Mouse (Mus musculus) telencephalon, adult 2 months (tissue): Measurements from ENCODE around the gene Hbq1a.

Experiments used
- DNase-seq: peaks from one replicate; pipeline ENCODE4 v3.0.0-alpha.2; 2011; ENCODE audit warnings: low read depth, low spot score

The Hbq1a gene

DNA sequence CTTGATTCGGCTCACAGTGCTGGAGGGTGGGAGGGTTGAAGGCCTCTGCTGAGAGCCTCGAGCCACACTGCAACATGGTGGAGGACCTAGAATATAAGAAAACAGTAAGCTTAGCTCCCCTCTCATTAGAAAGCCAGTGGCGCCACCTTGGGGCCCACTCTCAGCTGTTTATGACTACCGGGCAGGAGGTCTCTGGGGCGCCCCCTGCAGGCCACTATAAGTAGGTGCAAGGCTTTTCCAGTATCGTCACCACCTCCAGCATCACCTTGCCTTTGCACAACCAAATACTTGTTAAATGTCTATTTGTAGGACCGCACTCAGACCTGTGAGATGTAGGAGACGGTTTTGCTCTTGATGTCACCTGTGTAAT is 21.3 kb downstream of the Hbq1a start:
- DNase-seq: no peak

- DNase-seq: no peak
Observed at GRCm38 (mm10) chr11:32324609-32325008, 24.7 kb downstream of the Hbq1a start.

- DNase-seq: no peak
Observed at GRCm38 (mm10) chr11:32331075-32331474, 31.2 kb downstream of the Hbq1a start.

DNA sequence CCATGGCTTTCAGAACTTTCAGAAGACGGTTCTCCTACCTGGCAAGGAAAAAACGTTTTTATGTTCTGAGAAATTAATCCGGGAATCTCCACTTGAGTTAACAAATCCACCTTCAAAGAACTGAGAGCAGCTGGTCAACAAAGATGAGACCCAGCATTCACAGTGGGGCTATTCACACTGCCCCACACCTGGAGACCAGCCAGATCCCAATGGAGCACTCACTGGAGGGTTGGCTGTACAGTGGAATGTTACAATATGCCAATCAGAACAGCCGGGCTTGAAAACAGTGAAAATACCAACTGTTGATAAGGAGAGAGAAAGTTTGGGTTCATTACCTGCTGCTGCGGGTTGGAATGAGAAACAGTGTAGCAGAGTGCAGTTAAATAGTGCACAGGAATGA is 32.0 kb downstream of the Hbq1a start:
- DNase-seq: no peak

DNA sequence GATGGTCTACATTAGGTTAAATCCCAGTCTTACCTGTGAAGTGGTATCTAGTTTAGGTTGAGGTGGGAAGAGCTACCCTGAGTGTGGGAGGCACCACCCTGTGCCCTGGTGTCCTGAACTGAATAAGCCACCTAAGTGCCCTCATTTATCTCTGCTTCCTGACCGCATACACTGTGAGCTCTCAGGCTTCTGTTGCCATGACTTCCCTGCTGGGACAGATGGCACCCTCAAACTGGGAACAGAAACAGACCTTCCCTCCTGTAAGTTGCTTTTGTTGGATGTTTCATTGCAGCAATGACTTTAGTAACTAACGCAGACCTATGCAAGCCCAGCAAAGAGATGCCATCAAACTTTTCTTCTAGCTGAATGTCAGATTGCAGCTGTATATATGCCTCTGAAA is 33.4 kb downstream of the Hbq1a start:
- no peak for DNase-seq

DNA sequence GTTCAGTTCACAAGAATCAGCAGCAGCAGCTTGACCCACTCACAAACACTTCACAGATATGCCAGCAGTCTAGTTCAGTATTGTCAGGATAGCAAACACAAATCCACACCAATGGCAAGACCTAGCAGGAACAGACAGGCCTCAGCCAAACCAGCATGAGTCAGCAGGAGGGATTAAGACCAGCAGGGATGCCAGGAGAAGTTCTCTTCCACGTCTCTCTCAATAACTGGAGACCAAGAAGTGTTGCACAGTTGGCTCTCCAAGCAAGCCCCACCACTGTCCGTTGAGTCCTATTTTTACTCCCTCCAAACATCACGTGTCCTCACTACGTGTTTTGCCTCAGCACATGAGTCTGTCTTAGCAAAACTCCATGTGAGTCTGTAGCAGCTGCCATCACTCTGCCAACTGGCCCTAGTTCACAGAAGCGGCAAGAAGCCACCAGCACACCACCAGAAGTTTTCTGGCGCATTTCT is 36.6 kb downstream of the Hbq1a start:
- DNase-seq: no peak

- no peak for DNase-seq
Observed at GRCm38 (mm10) chr11:32339131-32339531, 39.3 kb downstream of the Hbq1a start.

DNA sequence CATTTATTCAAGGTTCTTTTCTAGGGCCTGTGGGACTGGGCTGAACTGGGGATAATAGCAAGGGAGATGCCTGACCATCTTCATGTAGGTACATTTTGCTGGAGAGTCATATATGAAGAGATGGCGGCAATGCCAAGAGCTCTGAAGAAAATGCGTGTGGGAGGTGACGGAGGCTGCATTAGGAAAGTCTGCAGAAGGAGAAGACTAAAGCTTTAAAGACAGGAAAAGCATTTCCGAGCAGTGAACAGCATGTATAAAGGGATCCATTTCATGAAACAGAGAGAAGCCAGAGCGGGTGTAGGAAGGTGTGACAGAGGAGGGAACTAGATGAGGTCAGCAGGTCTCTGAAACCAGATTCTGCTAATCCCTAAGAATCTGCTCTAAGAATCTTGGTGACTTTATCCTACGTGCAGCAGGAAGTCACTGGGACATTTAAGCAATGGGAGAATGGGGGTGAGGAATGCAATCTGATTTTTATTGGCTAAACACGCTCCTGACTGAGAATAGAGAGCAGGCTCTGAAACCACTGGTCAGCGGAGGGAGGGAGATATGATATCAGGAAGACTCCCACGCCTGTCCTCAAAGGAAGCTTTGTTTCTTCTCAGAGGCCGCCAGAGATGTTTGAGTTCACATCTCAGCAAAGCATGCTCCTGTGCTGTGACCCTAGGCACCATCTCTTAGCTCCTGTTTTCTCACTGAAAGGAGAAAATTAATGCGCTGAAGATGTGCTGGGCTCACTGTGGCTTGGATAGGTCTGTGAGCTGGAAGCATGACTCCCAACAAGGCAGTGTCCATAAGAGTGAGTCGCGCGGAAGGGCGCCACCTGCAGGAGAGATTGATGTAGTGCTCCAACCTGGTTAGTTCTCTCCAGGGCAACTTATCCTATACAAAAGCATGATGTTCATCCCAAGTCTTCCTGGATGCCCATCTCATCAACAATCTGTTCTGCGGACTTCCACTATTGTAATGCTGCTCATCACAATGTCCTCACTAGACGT is 40.9 kb downstream of the Hbq1a start:
- peak; percentile 76 for DNase-seq

DNA sequence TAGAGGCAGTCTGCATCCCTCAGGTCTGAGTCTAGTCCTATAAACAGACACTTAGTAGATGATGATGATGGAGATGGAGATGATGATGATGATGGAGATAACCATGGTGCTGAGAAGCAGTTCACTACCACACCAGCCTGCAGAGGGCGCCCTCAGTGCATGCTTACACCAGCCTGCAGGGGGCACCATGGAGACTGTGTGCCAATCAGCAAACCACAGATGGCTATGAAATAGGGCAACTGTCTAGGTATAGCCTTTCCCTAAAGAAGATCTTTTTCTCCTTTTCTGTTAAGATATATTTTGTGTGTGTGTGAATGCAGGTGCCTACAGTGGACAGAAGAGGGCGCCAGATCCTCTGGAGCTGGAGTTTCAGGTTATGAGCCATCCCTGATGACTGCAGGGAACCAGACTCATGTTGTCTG is 42.9 kb downstream of the Hbq1a start:
- DNase-seq: no peak

GRCm38 (mm10) chr11:32343350-32343749 is 43.5 kb downstream of the Hbq1a start:
- DNase-seq: no peak

GRCm38 (mm10) chr11:32345504-32346297 is 45.8 kb downstream of the Hbq1a start:
- DNase-seq: no peak

- no peak for DNase-seq
Observed at GRCm38 (mm10) chr11:32347264-32347606, 47.4 kb downstream of the Hbq1a start.

DNA sequence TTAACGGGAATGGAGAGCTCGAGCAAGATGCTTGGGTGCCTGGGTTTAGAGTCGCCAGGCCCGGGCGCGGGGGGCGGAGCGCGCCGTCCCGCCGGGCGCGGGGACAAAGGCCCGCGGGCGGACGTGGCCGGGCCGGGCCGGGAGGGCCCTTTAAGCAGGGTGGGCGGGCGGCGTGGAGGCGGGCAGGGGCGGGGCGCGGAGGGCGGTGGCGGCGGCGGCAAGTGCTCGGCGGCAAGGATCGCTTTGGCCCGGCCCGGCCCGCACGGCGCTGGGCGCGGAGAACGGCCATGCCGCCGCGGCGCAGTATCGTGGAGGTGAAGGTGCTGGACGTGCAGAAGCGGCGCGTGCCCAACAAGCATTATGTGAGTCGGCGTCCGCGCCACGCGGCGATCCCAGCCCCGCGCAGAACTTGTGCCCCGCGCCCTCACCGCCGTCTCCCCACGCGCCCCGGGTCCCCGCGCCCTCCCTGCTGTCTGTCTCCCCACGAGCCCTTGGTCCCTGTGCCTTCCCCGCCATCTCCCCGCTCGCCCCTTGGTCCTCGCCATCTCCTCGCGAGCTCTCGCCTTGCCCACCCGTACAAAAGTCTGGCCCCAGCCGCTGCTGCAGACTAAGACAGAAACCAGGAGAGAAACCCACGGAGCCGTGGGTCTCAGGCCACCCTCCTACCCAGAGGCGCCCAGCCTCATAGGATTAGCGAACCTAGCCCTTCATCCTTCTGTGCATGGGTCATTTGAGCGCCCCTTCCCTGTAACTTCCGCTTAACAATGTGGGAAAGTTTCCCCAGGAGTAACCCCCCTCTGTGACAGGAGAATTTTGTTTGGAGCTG is 48.0 kb downstream of the Hbq1a start, which contains the start of gene Sh3pxd2b:
TSS of gene Sh3pxd2b (plus strand) at position 214 of the 826 bp plus-strand sequence.
- no peak for DNase-seq

- DNase-seq: no peak
Observed at GRCm38 (mm10) chr11:32348433-32349283, 48.8 kb downstream of the Hbq1a start.

- no peak for DNase-seq
Observed at GRCm38 (mm10) chr11:32349284-32349953, 49.5 kb downstream of the Hbq1a start.
